Mouse (Mus musculus): ENCODE data around the gene Camk1d. TPM values are rescaled to one million over a fixed set of nuclear protein-coding genes. Genes with fewer than 3 reads are reported as not detected.
"Not testable (repeated sequence)": the region's sequence is repeated elsewhere in the genome, so short reads cannot be mapped to it uniquely, and the experiment has no call there.

Camk1d gene
- polyA plus RNA-seq, 1 experiment from 2014 or later: 2.2 TPM

DNA sequence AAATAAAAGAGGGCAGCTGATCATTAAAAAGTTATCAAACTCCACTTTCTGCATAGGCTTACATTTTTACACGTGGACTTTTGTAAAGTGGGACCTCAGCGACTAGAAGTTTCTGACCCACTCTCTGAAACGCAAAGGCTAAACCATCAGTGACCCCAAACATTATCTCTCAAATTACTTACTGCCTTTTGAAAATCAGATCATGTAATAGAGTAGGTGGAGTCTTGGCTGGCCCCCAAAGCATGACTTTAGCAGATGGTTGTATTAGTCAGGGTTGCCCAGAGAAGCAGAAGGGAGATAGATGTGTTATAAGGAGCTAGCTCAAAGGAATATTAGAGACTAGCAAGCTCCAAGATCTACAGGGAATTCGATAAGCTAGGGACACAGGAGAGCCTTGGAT lies 103.8 kb downstream of the Camk1d start:
- ATAC-seq (ENCODE audit: extremely low read depth, insufficient number of reproducible peaks, low FRiP score, low TSS enrichment): no peak
- no peak overlapping the region for H3K9ac ChIP-seq
- no peaks in the 10 kb centered on the region for H3K27me3 ChIP-seq (replicated peaks)
- peaks cover 53% of the 10 kb centered on the region for H3K4me1 ChIP-seq
- H3K36me3 ChIP-seq: no peaks in the 10 kb centered on the region
- WGBS: 78% methylated on average over 4 of the region's 4 CpGs
- H3K27ac ChIP-seq (replicated peaks): no peak overlapping the region
- H3K9me3 ChIP-seq: no peaks in the 10 kb centered on the region
- no peak overlapping the region for H3K4me3 ChIP-seq
- no peak overlapping the region for H3K4me2 ChIP-seq

GRCm38 (mm10) chr2:5607920-5608841 lies 106.1 kb downstream of the Camk1d start:
- Histone ChIP-seq H3K4me2 (no peak overlapping the region), H3K4me1 (peaks cover 33% of the 10 kb centered on the region), H3K4me3 (no peak overlapping the region), H3K27ac (replicated peaks) (no peak overlapping the region), H3K9me3 (no peaks in the 10 kb centered on the region), H3K9ac (no peak overlapping the region), H3K36me3 (no peaks in the 10 kb centered on the region), H3K27me3 (replicated peaks) (no peaks in the 10 kb centered on the region)
- no peak for ATAC-seq (ENCODE audit: extremely low read depth, insufficient number of reproducible peaks, low FRiP score, low TSS enrichment)
- WGBS: 82% methylated on average over 11 of the region's 11 CpGs

GRCm38 (mm10) chr2:5605849-5606248 lies 108.5 kb downstream of the Camk1d start:
- ATAC-seq (ENCODE audit: extremely low read depth, insufficient number of reproducible peaks, low FRiP score, low TSS enrichment): no peak
- no peak overlapping the region for H3K27ac ChIP-seq (replicated peaks)
- no peak overlapping the region for H3K4me3 ChIP-seq
- no peaks in the 10 kb centered on the region for H3K9me3 ChIP-seq
- H3K9ac ChIP-seq: no peak overlapping the region
- no peaks in the 10 kb centered on the region for H3K36me3 ChIP-seq
- 29% methylated on average over 3 of the region's 3 CpGs for WGBS
- no peaks in the 10 kb centered on the region for H3K27me3 ChIP-seq (replicated peaks)
- H3K4me1 ChIP-seq: peaks cover 20% of the 10 kb centered on the region
- H3K4me2 ChIP-seq: no peak overlapping the region

DNA sequence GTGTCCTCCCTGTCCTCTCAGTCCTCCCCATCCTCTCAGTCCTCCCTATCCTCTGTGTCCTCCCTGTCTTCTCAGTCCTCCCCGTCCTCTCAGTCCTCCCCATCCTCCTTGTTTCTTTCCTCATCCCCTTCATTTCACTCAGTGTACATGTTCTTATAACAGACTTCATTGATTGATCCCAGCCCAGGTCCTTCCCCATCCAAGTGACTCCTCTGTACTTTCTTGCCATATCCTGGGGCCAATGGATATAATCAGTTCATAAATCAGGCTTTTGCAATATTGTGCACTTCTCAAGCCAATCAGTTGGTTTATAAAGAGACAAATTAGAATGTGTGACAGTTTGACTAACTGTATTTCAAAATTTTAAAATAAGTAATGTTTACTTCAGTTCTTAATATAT lies 112.3 kb downstream of the Camk1d start:
- Histone ChIP-seq H3K4me2 (no peak overlapping the region), H3K36me3 (no peaks in the 10 kb centered on the region), H3K9me3 (no peaks in the 10 kb centered on the region), H3K4me1 (peaks cover 33% of the 10 kb centered on the region), H3K27ac (replicated peaks) (no peak overlapping the region), H3K27me3 (replicated peaks) (no peaks in the 10 kb centered on the region), H3K9ac (no peak overlapping the region), H3K4me3 (no peak overlapping the region)
- WGBS: 70% methylated on average over 1 of the region's 1 CpGs
- ATAC-seq (ENCODE audit: extremely low read depth, insufficient number of reproducible peaks, low FRiP score, low TSS enrichment): no peak

- H3K9me3 ChIP-seq; H3K27me3 ChIP-seq (replicated peaks); H3K9ac ChIP-seq; H3K36me3 ChIP-seq; H3K4me2 ChIP-seq; H3K27ac ChIP-seq (replicated peaks); ATAC-seq (ENCODE audit: extremely low read depth, insufficient number of reproducible peaks, low FRiP score, low TSS enrichment); H3K4me3 ChIP-seq: not testable (repeated sequence)
- H3K4me1 ChIP-seq: peaks cover 38% of the 10 kb centered on the region
- 10% methylated on average over 2 of the region's 2 CpGs for WGBS
Observed at GRCm38 (mm10) chr2:5601243-5601642, 113.1 kb downstream of the Camk1d start.

DNA sequence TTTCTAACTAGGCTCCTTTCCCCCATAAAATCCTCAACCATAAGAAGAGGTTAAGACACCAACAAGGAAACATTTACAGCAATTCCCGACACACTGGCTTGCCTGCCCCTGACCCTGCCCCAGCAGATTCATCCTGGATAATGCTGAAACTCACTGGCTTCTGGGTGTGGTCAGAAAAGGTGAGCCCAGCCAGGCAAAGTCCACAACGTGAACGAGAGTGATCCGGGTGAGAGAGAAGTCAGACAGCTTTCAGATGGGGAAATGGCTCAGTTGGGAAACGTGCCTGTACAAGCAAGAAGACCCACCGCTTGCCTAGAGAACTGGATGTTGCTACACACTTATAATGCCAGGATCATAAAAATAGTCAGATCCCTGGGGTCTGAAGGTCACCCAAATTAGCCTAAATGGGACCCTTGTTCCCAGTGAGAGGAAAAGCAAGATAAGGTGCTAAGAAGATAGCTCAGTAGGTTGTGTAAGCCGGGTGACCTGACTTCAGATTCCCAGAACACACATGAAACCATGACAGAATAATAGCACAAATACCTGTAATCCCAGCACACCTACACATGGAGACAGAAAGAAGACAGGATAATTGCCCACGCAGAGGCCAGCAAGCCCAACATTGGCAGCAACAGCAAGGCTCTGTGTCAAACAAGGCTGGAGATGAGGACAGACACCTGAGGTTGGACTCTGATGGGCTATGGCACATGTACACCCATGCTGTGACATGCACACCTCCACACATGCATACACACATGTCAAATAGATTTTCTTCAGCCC lies 113.9 kb downstream of the Camk1d start:
- no peak overlapping the region for H3K4me2 ChIP-seq
- 54% methylated on average over 8 of the region's 8 CpGs for WGBS
- H3K27ac ChIP-seq (replicated peaks): no peak overlapping the region
- peaks cover 31% of the 10 kb centered on the region for H3K4me1 ChIP-seq
- no peaks in the 10 kb centered on the region for H3K27me3 ChIP-seq (replicated peaks)
- ATAC-seq (ENCODE audit: extremely low read depth, insufficient number of reproducible peaks, low FRiP score, low TSS enrichment): no peak
- no peak overlapping the region for H3K4me3 ChIP-seq
- H3K36me3 ChIP-seq: no peaks in the 10 kb centered on the region
- no peak overlapping the region for H3K9ac ChIP-seq
- no peaks in the 10 kb centered on the region for H3K9me3 ChIP-seq

DNA sequence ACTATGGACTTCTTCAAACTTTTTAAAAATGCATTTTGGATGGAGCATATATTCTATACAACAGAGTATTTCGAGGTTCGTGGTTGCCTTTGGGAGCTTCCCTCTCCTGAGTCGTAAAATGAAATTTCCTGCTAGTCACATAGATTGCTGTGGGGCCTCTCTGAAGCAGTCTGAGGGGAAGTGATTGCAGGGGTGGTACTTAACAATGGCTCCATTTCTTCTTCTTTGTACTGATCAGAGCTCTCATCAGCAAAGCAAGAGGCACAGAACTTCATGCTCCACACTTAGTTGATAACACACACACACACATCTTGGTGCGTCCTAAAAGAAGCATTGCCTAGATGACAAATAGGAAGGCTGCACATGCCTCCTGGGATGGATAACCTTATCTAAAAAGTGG lies 114.6 kb downstream of the Camk1d start:
- peaks cover 29% of the 10 kb centered on the region for H3K4me1 ChIP-seq
- ATAC-seq (ENCODE audit: extremely low read depth, insufficient number of reproducible peaks, low FRiP score, low TSS enrichment): no peak
- H3K27me3 ChIP-seq (replicated peaks): no peaks in the 10 kb centered on the region
- WGBS: 52% methylated on average over 4 of the region's 4 CpGs
- no peaks in the 10 kb centered on the region for H3K36me3 ChIP-seq
- H3K4me2 ChIP-seq: no peak overlapping the region
- H3K9ac ChIP-seq: no peak overlapping the region
- no peak overlapping the region for H3K4me3 ChIP-seq
- H3K27ac ChIP-seq (replicated peaks): no peak overlapping the region
- no peaks in the 10 kb centered on the region for H3K9me3 ChIP-seq

GRCm38 (mm10) chr2:5598533-5598932 lies 115.8 kb downstream of the Camk1d start:
- H3K4me3 ChIP-seq: no peak overlapping the region
- no peak for ATAC-seq (ENCODE audit: extremely low read depth, insufficient number of reproducible peaks, low FRiP score, low TSS enrichment)
- H3K4me1 ChIP-seq: peaks cover 39% of the 10 kb centered on the region
- WGBS: 90% methylated on average over 5 of the region's 5 CpGs
- no peaks in the 10 kb centered on the region for H3K36me3 ChIP-seq
- H3K4me2 ChIP-seq: no peak overlapping the region
- no peak overlapping the region for H3K9ac ChIP-seq
- H3K9me3 ChIP-seq: no peaks in the 10 kb centered on the region
- no peak overlapping the region for H3K27ac ChIP-seq (replicated peaks)
- H3K27me3 ChIP-seq (replicated peaks): no peaks in the 10 kb centered on the region

- ATAC-seq (ENCODE audit: extremely low read depth, insufficient number of reproducible peaks, low FRiP score, low TSS enrichment): no peak
- no peak overlapping the region for H3K9ac ChIP-seq
- H3K4me3 ChIP-seq: no peak overlapping the region
- peaks cover 47% of the 10 kb centered on the region for H3K4me1 ChIP-seq
- H3K27me3 ChIP-seq (replicated peaks): no peaks in the 10 kb centered on the region
- H3K9me3 ChIP-seq: no peaks in the 10 kb centered on the region
- no peak overlapping the region; the same call in 1 of the 2 replicates for H3K4me2 ChIP-seq
- WGBS: 41% methylated on average over 12 of the region's 12 CpGs
- 0 out of 2 replicates have a peak overlapping the region, but pooled peaks have one; percentile 15 for H3K27ac ChIP-seq (replicated peaks)
- H3K36me3 ChIP-seq: no peaks in the 10 kb centered on the region
Observed at GRCm38 (mm10) chr2:5596882-5597281, 117.4 kb downstream of the Camk1d start.

DNA sequence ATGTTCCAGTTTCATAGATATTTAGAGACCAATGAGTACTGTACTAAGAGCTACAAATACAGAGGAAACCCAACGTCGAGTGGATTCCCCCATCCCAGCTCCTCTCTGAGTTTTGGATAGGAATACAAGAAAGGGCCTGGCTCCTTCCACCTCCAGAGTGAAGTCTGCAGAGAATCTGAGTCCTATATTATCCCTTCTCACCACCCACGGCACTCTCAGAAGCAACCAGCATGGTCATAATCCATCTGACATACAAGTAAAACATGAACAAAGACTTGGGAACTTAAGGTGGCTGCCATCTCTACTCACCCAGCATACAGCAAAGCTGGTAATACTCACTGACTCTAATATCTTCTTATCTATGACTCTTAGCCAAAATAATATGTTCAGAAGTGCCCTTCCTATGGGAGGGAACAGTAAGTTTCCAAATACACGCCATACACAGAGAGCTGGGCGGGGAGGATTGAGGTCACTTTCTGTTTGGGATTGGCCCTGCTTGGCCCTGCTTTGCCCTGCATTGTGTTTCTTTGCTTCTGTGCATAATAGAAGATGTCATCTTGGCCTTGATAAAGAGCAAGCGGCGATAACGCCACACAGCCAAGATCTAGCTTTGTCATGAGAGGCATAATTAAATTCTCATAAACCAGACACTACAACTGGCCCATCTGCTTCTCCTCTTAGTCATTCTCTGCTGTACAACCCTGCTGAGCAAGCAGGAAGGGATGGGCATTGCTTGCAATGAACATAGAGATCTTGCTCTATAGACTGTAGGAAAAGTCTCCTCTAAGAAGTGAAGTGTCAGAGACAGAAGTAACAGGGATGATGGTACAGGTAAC lies 118.7 kb downstream of the Camk1d start:
- H3K36me3 ChIP-seq: no peaks in the 10 kb centered on the region
- H3K9ac ChIP-seq: no peak overlapping the region
- H3K4me1 ChIP-seq: peaks cover 35% of the 10 kb centered on the region
- H3K27me3 ChIP-seq (replicated peaks): no peaks in the 10 kb centered on the region
- H3K9me3 ChIP-seq: no peaks in the 10 kb centered on the region
- H3K4me2 ChIP-seq: no peak overlapping the region
- ATAC-seq (ENCODE audit: extremely low read depth, insufficient number of reproducible peaks, low FRiP score, low TSS enrichment): no peak
- no peak overlapping the region for H3K4me3 ChIP-seq
- WGBS: 78% methylated on average over 8 of the region's 8 CpGs
- H3K27ac ChIP-seq (replicated peaks): no peak overlapping the region
